Mouse (Mus musculus): ENCODE data around the gene Rtbdn.

The Rtbdn gene

GRCm38 (mm10) chr8:84979599-84980421 is 33.0 kb downstream of the Rtbdn start:
- peak; percentile 93 for DNase-seq (ENCODE audit: low read depth, low spot score)

- DNase-seq (ENCODE audit: low read depth, low spot score), result peak; percentile 80
Observed at GRCm38 (mm10) chr8:84980622-84981358, 34.0 kb downstream of the Rtbdn start.

GRCm38 (mm10) chr8:84981644-84982498 is 35.1 kb downstream of the Rtbdn start:
- no peak for DNase-seq (ENCODE audit: low read depth, low spot score)

GRCm38 (mm10) chr8:84982499-84983011 is 35.8 kb downstream of the Rtbdn start:
- no peak for DNase-seq (ENCODE audit: low read depth, low spot score)

GRCm38 (mm10) chr8:84984294-84985048 is 37.7 kb downstream of the Rtbdn start:
- no peak for DNase-seq (ENCODE audit: low read depth, low spot score)

GRCm38 (mm10) chr8:84985049-84985683 is 38.4 kb downstream of the Rtbdn start:
- no peak for DNase-seq (ENCODE audit: low read depth, low spot score)

- DNase-seq (ENCODE audit: low read depth, low spot score), result peak; percentile 87
Observed at GRCm38 (mm10) chr8:84985684-84986378, 39.0 kb downstream of the Rtbdn start.

GRCm38 (mm10) chr8:84986379-84986945 is 39.7 kb downstream of the Rtbdn start:
- no peak for DNase-seq (ENCODE audit: low read depth, low spot score)

GRCm38 (mm10) chr8:84987388-84987787 is 40.6 kb downstream of the Rtbdn start:
- no peak for DNase-seq (ENCODE audit: low read depth, low spot score)

GRCm38 (mm10) chr8:84987903-84988302 is 41.1 kb downstream of the Rtbdn start:
- DNase-seq (ENCODE audit: low read depth, low spot score), result no peak

- no peak for DNase-seq (ENCODE audit: low read depth, low spot score)
Observed at GRCm38 (mm10) chr8:84989311-84989731, 42.5 kb downstream of the Rtbdn start.

GRCm38 (mm10) chr8:84989810-84990209 is 43.0 kb downstream of the Rtbdn start:
- peak; percentile 89 for DNase-seq (ENCODE audit: low read depth, low spot score)

GRCm38 (mm10) chr8:84990349-84990748 is 43.6 kb downstream of the Rtbdn start, which contains the start of gene Hook2:
TSS of gene Hook2 (plus strand) at chr8:84990603.
- DNase-seq (ENCODE audit: low read depth, low spot score), result peak; percentile 98

GRCm38 (mm10) chr8:84990836-84991235 is 44.0 kb downstream of the Rtbdn start:
- no peak for DNase-seq (ENCODE audit: low read depth, low spot score)

GRCm38 (mm10) chr8:84994375-84994774 is 47.6 kb downstream of the Rtbdn start:
- DNase-seq (ENCODE audit: low read depth, low spot score), result no peak

- no peak for DNase-seq (ENCODE audit: low read depth, low spot score)
Observed at GRCm38 (mm10) chr8:84995680-84996079, 48.9 kb downstream of the Rtbdn start.

- DNase-seq (ENCODE audit: low read depth, low spot score), result no peak
Observed at GRCm38 (mm10) chr8:84996978-84997377, 50.2 kb downstream of the Rtbdn start.

- peak; percentile 83 for DNase-seq (ENCODE audit: low read depth, low spot score)
Observed at GRCm38 (mm10) chr8:84997649-84998295, 51.0 kb downstream of the Rtbdn start.
